Comparison of ENCODE assay signal across 2 mouse cellular contexts in the genomic region with DNA sequence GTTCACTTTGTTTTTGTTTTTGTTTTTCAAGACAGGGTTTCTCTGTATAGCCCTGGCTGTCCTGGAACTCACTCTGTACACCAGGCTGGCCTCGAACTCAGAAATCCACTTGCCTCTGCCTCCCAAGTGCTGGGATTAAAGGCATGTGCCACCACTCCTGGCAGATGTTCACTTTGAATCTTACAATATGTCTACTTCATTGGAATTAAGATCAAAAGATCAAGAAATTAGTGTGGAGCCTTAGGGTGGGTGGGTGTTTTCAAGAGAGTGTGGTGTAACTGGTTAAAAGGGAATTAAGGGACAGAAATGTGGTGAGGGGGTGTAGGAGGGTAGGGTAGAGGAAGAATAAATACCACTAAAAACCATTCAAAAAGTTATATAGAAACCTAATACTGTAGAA.
A peak's percentile ranks its signal among the peaks of the same experiment; 100 is the strongest.
DNase-seq lines count a peak whose midpoint lies in the region; ATAC-seq lines count a peak whose summit lies in the region.
"Not testable (repeated sequence)": the region's sequence is repeated elsewhere in the genome, so short reads cannot be mapped to it uniquely, and the experiment has no call there.

No protein-coding gene starts in this region.

- peak; percentile 61 for DNase-seq in heart, adult 11 months
- peak; percentile 65 for DNase-seq in midbrain, embryonic 11.5 days (ENCODE audit: low spot score, missing footprints)

- H3K9me3 ChIP-seq in midbrain, embryonic 11.5 days (ENCODE audit: control insufficient read depth, low read length): not testable (repeated sequence)

- not testable (repeated sequence) for H3K27me3 ChIP-seq in midbrain, embryonic 11.5 days (ENCODE audit: control insufficient read depth, insufficient read depth, low read length)

- not testable (repeated sequence) for ATAC-seq in midbrain, embryonic 11.5 days (ENCODE audit: low FRiP score)

- H3K27ac ChIP-seq in midbrain, embryonic 11.5 days (ENCODE audit: low read depth, low read length): not testable (repeated sequence)

- not testable (repeated sequence) for H3K9ac ChIP-seq in midbrain, embryonic 11.5 days (ENCODE audit: low read length)

- not testable (repeated sequence) for H3K4me3 ChIP-seq in midbrain, embryonic 11.5 days (ENCODE audit: low read depth, low read length)

- not testable (repeated sequence) for H3K4me2 ChIP-seq in midbrain, embryonic 11.5 days

- not testable (repeated sequence) for H3K4me1 ChIP-seq in midbrain, embryonic 11.5 days (ENCODE audit: control insufficient read depth, insufficient read depth, low read length)

- 79% methylated on average over 1 of the region's 1 CpGs for WGBS in midbrain, embryonic 11.5 days

- not testable (repeated sequence) for H3K36me3 ChIP-seq in midbrain, embryonic 11.5 days (ENCODE audit: control insufficient read depth, insufficient read depth, low read length)
